Mouse (Mus musculus): ENCODE data around the gene Il17ra. TPM values are rescaled to one million over a fixed set of nuclear protein-coding genes. Genes with fewer than 3 reads are reported as not detected.

Il17ra gene
- total RNA-seq, 4 experiments from 2014 or later = 8.3 to 11.9 (median 9.3) TPM

- no peak for DNase-seq (ENCODE audit: low spot score in 2 of 2)
These were observed 42.5 kb downstream of the Il17ra start for GRCm38 (mm10) chr6:120505531-120505930.

GRCm38 (mm10) chr6:120508645-120509044 lies 45.6 kb downstream of the Il17ra start:
- DNase-seq (ENCODE audit: low spot score in 2 of 2) = no peak

GRCm38 (mm10) chr6:120509975-120510374 lies 46.9 kb downstream of the Il17ra start:
- no peak for DNase-seq (ENCODE audit: low spot score in 2 of 2)

- DNase-seq (ENCODE audit: low spot score in 2 of 2) = peak in 1 of 2 experiments; percentile 58
These were observed 47.4 kb downstream of the Il17ra start for GRCm38 (mm10) chr6:120510425-120510824.

- DNase-seq (ENCODE audit: low spot score in 2 of 2) = no peak
These were observed 48.2 kb downstream of the Il17ra start for GRCm38 (mm10) chr6:120511212-120511611.

DNA sequence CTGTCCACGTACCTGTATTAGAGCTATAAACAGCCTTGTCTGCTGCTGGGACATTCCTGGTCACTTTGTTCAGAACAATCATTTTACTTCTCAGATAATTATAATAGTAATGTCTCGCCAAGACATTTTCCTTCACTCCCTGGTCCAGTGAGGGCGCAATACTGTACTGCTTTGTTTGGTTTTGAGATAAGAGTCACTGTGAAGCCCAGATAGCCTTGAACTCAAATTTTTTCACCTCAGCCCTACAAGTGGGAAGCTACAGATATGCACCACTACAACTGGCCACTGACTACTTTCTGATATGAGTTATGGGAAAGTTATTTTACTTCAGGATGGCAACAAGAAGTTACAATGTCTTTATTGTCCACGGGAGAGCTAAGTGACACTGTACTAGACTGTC lies 53.4 kb downstream of the Il17ra start:
- no peak for DNase-seq (ENCODE audit: low spot score in 2 of 2)

DNA sequence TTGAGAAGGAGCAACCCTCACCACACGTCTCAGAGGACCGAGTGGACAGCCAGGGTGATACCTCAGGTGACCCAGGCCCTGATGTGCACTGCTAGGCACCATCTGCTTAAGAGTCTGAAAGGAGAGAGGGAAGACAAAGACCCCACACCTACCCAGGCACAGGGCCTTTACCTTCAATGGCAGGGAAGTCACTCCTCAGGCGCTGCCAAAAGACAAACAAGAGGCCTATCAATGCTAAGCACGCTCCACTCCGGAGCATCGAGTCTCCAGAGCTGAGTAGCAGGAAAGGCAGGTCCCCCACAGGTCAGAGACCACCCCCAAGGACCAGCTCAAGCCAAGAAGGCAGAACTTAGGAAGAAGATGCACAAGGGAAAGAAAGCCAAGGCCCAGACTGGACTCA lies 53.8 kb downstream of the Il17ra start:
- DNase-seq (ENCODE audit: low spot score in 2 of 2) = no peak

GRCm38 (mm10) chr6:120517311-120517710 lies 54.3 kb downstream of the Il17ra start:
- no peak for DNase-seq (ENCODE audit: low spot score in 2 of 2)

DNA sequence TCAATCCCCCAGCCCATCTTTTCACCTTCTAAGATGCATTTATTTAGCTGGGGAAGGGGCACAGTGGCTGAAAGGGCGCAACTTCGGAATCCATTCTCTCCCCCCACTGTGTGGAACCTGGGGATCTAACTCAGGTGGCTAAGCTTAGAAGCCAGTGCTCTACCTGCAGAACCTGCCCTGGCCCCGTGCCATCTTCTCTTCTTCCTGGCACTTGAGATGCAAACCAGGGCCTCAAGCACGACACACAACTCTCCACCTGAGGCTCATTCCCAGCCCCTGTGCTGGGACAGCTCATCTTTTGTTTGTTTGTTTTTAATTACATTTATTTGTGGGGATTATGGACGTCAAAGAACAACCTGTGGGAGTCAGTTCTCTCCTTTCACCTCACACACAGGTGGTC lies 56.6 kb downstream of the Il17ra start:
- DNase-seq (ENCODE audit: low spot score in 2 of 2) = no peak

- DNase-seq (ENCODE audit: low spot score in 2 of 2) = no peak
These were observed 61.7 kb downstream of the Il17ra start for GRCm38 (mm10) chr6:120524796-120525195.

GRCm38 (mm10) chr6:120529123-120529522 lies 66.1 kb downstream of the Il17ra start:
- no peak for DNase-seq (ENCODE audit: low spot score in 2 of 2)

DNA sequence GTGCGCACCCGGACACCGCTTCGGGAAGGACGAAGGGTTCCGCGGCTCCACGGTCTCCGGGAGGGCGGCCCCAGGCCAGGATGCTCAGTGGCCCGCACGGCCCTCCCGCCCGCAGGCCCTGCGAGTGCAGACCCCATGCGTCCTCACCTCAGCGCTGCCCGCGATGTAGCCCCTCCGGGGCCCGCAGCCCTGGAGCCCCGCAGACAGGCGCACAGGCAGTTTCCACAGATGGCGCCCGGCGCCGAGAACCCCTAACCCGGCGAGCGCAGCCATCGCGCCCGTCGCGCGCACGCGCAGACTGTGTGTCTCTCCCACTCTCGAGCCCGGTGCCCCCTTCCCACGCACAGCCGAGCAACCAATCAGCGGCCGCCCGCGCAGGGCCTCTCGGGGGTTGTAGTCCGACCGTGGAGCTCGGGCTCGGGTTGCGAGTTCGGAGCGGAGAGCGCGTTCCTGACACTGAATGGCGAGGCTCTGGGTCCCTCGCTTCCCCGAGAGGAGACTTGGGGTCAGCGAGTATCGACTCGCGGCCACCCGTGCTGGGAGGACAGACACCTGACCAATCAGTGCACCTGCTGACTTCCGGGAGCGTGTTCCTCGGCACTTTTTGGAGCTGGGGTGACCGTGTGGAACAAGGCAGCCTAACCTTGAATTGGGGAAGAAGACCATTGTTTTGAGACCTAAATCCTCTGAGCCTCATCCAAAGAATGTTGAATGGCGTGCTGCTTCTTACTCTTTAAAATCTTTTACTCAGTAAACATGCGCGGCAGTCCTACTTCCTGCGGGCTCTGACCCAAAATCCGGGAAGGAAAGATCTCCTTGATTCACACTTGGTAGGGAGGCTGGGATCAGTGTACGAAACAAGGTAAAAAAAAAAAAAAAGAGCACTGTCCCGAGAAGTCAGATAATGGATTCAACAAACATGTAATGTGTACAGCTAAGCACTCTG lies 68.2 kb downstream of the Il17ra start, which contains the start of gene Hdhd5:
TSS of gene Hdhd5 (minus strand) at position 300 of the 946 bp plus-strand sequence.
- peak; percentile 90 to 93 for DNase-seq (ENCODE audit: low spot score in 2 of 2)

DNA sequence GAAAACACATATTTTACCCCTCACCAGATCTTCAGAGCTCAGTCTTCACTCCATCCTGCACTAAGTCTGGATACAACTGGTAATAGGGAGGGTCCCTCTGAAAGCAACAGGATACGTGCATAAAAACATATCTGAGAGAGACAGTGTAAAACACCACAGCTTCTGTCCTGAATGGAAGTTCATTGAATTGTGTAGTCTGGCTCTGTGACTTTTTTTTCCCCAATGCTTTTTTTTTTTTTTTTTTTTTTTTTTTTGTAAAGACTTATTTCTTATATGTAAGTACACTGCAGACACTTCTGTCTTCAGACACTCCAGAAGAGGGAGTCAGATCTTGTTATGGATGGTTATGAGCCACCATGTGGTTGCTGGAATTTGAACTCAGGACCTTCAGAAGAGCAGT lies 69.5 kb downstream of the Il17ra start:
- DNase-seq (ENCODE audit: low spot score in 2 of 2) = no peak

- no peak for DNase-seq (ENCODE audit: low spot score in 2 of 2)
These were observed 73.3 kb downstream of the Il17ra start for GRCm38 (mm10) chr6:120536337-120536736.

Other genes starting within 250 kb of the Il17ra start
- not detected for gene D330020A13Rik, start 168.9 kb upstream of the Il17ra start, total RNA-seq (2022)
- 1 to 10 TPM in 1 of 4 experiments, under 1 TPM in 3; 0.35 to 1.2 (median 0.87) TPM for gene B4galnt3, start 168.7 kb upstream of the Il17ra start, total RNA-seq (2022)
- gene Kdm5a, start 99.1 kb upstream of the Il17ra start, total RNA-seq (2022) = 10 to 100 TPM; 43.0 to 52.3 (median 44.3) TPM
- 1 to 10 TPM; 5.4 to 8.7 (median 7.7) TPM for gene Ccdc77, start 98.9 kb upstream of the Il17ra start, total RNA-seq (2022)
- gene Tmem121b, start 30.6 kb downstream of the Il17ra start, total RNA-seq (2022) = 10 to 100 TPM; 31.5 to 39.8 (median 34.0) TPM
- 10 to 100 TPM; 32.5 to 39.6 (median 35.5) TPM for gene Hdhd5, start 68.1 kb downstream of the Il17ra start, total RNA-seq (2022)
- gene Cecr2, start 203.1 kb downstream of the Il17ra start, total RNA-seq (2022) = 10 to 100 TPM in 3 of 4 experiments, 1 to 10 TPM in 1; 7.7 to 15.9 (median 13.5) TPM

All from layer of hippocampus, adult 8-10 months (tissue).